Mouse (Mus musculus) adrenal gland, postnatal 10 days (tissue): ENCODE results near the gene Pgls. TPM values are rescaled to one million over a fixed set of nuclear protein-coding genes. Genes with fewer than 3 reads are reported as not detected.

Experiments used
- DNase-seq: peaks from one replicate; pipeline ENCODE4 v3.0.0; 2021; ENCODE audit warnings: mixed read lengths
- total RNA-seq, 2 experiments: library from RNA; stranded (reverse); gene quantifications; 2 replicates each; pipeline ENCODE4 v1.2.3; 2021

Pgls gene
- total RNA-seq, 2 experiments from 2014 or later = 233 to 245 TPM

DNA sequence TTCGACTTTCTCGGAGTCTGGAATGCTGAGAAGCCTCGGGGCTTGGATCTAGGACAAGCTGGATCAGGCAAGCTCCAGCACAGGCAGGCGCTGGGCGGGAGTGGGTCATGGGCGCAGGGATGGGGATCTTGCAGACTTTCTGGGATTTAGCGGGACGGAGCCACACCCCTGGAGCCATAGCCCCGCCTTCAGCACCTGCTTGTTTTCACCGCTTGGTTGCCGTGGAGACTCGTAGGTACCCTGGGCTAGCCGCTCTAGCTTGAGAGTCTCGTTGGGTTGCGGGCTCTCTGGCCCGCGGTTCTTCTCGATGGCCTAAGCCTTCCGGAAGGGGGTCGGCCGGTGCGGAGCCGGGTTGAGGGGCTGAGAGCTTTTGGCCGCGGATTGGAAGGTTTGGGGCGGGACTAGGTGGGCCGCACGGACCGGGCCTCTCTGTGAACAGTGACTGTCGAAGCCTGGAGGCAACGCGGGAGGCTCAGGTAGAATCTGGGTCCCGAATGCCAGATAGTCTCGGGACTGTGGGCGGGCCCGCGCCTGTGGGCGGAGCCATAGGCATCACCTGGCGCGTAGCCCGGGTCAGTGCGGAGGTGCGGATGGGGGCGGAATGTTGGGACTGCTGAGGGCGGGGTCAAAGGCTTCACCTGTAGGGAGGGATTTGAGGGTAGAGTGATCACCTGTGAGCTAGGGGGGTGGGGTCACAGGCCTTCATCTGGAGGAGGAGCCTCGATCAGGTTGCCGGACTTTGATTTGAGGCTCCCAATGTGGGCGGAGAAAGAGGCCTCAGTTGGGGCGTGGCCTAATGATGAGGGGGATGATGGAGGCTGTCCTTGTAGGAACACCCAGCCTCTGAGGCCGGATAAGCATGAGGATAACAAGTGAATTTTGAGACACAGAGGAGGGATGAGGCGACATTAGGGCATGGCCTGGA, 22.3 kb upstream of the Pgls start:
- peak; percentile 88 for DNase-seq

DNA sequence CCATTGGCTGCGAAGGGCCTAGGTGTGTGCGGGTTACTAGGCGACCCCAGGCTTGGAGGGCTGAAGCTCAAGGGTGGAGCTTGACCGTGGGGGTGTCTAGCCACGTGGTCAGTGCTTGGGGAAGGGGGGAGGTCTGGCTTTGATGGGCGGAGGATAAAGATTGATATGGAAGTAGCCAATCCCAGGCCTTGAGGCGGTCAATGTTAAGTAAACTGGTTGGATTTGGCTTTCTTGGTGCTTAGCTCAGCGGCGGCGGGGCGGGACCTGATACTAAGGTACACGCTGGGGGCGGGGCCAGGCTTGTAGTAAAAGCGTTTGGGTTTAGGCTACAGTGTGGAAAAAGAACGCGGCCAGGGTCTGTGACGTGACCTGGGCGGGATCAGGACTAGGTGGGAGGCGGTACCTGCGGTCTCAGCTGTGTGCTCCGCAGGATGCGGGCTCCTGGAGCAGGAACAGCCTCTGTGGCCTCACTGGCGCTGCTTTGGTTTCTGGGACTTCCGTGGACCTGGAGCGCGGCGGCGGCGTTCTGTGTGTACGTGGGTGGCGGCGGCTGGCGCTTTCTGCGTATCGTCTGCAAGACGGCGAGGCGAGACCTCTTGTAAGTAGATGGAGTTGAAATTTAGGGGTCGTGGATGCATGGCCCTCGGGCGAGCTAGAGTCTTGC, 21.6 kb upstream of the Pgls start:
- DNase-seq = peak; percentile 94

DNA sequence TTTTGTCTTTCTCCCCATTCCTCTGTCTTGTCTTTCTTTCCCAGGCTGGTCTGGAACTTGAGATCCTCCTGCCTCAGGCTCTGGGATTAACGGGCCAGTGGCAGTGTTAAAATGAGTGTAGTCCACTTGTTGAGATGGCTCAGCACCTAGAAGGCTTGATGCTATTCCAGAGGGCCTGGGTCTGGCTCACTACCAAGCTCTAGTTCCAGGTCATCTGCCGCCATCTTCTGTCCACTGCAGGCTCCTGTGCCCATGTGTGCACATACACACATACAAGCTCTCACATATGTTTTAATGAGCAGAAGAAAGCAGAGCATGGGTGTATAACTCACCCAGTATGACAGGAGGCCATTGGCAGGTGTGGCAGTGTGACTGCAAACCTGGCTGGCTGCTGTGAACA, 19.9 kb upstream of the Pgls start:
- no peak for DNase-seq

DNA sequence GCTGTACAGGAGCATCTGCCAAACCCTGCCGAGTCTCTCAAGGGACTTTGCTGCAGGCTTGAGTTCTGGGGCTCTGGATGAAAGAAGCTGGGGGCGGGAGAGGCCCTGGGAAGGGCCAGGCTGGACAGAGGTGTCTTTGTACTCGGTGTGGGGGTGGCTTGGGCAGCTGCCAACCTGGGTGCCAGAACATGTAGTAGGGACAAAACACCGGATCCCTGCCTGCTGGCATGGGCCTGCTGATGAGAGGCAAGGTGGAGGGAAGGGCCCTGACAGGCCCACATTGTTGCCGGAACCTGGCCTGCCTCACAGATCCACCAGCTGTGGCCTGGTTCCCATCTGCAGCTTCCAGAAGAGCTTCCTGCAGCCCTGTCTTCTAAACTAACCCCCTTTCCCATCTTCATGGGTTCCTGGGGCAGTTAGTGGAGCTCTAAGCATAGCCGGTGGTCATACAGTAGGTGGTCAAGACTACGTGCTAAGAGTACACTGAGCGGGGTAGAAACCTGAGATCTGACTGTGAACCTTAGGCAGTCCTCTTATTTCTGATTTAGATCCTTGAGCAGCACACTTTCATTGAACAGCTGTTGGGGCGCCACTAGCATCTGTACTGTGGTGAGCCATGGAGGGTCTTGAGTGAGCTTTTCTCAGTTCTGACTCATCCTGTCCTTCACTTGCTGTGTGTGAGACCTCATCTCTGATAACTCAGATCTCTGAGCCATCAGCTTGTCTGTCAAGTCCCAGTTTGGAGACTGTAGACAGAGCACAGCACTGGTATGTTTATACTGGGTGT, 18.9 kb upstream of the Pgls start:
- DNase-seq = peak; percentile 84

DNA sequence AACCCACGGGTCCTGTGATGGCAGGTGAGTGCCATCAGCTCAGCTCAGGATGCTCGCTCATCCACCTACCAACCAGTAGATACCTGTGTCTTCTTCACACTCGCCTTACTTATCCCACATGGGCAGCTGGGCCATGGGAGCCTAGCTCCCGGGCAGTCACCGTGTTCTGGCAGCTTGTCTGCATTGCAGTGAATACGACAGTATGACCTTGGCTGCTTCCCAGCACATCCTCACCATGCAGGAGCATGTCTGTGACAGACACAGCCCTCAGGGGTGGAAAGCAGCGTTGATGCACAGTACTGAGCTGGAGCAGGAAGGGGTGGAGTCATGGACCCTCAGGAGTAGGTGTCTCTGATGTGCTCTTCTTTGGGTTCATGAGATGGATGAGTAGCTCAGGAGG, 17.6 kb upstream of the Pgls start:
- peak; percentile 73 for DNase-seq

DNA sequence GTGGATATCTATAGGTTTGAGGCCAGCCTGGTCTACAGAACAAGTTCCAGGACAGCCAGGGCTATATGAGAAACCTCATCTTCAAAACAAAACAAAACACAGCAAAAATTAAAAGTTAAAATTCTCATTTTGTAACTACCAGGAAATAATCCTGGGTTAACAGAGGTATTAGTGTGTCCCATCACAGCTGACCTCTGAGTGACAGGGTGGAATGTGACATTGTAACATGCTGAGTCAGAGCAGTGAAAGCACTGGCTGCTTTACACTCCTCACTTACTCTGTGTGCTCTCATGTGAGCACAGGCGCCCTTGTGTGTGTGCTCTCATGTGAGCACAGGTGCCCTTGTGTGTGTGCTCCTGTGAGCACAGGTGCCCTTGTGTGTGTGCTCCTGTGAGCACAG, 17.0 kb upstream of the Pgls start:
- DNase-seq = no peak

DNA sequence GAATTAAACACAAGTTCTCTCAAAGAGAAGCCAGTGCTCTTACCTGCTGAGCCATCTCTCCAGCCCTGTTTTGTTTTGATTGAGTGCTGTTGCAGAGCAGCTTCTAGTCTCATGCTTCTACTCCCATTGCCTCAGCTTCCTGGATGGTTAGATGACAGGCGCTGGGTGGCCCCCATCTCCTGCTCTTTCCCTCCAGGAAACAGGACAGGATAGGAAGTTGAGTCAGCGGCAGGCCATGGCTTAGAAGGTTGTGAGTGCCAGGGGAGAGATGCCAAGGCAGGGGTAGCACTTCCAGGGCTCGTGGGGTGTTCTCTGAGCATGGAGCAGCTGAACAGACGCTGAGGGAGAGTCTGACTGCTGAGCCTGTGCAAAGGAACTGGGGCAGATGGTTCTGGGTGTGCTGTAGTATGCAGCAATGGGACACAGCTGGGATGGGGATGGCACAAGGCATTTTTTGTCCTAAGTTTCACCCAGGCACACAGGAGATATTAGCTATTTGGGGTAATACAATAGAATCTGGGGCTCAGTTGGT, 14.1 kb upstream of the Pgls start:
- no peak for DNase-seq

DNA sequence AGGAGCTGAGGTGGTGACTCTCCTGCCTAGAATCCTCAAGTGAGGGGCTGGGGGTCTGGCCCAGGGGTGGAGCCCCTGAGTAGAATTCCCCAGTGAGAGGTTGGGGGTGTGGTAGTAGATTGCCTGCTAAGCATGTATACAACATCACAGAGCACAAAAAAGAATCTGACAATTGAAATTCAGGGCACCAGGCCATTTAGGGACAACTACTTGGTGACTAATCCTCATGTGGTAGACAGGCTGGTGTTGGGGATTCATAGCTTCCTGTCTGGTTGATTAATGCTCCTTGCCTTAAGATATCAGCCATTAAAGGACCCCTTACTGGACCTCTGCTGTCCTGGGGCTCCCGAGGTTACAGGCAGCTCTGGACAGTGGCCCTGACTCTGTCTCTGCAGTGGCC, 13.0 kb upstream of the Pgls start:
- no peak for DNase-seq

DNA sequence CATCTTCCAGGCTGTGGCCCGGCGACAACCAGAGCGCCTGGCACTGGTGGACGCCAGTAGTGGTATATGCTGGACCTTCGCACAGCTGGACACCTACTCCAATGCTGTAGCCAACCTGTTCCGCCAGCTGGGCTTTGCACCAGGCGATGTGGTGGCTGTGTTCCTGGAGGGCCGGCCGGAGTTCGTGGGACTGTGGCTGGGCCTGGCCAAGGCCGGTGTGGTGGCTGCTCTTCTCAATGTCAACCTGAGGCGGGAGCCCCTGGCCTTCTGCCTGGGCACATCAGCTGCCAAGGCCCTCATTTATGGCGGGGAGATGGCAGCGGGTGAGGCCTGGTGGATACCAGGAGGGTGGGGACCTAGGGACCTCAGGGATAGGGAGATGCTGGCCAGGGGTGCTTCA, 12.5 kb upstream of the Pgls start:
- DNase-seq = peak; percentile 83

DNA sequence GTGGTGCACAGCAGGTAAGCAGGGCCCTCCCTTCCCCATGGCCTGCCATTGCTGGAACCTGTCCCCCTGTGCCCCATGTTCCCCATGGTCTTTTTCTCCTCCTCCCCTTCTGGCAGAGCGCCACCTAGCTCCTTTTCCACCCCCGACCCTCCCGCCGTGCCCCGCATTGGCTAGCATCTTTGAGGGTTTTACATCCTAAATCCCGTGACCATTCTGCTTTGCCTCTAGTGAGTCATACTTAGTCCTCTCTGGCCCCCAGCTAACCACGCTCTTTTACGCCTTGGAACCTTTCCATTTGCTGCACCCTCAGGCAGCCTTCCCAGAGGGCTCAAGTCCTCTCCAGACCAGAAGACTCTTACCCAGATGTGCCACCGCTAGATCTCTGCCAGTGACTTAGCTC, 11.8 kb upstream of the Pgls start:
- DNase-seq = no peak

DNA sequence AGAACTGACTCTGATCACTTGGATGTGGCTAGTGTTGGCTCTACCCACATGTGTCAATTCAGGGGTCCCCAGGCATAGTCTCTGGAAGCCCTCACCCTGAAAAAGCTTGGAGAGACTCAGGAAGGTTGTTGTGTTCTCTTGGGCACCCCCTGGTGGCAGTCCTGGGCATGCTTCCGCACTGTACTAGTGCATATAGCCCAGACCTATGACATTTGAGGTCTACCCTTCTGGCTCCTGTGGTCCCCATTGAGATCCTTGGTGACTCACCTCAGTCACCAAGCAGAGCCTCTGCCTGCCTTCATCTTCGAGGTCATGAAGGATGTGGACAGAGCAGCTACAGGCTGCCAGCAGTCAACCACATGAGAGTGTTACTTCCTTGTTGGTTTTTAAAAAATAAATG, 5.1 kb upstream of the Pgls start:
- DNase-seq = peak; percentile 68

DNA sequence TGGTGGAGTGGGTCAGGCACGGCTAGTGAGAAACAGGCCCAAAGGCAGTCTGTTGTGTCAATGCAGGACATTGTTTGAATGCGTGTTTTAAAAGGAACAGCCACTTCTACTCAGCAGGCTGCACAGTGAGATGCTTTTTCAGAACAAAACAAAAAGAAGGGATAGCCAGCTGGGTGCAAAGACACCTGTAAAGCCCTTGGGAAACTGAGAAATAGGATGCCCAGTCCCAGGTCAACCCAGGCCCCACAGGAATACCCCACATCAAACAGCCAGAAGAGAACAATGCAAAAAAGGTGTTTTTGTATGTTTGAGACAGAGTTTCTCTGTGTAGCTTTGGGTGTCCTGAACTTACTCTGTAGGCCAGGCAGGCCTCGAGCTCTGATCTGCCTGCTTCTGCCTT, 3.2 kb upstream of the Pgls start:
- DNase-seq = no peak

DNA sequence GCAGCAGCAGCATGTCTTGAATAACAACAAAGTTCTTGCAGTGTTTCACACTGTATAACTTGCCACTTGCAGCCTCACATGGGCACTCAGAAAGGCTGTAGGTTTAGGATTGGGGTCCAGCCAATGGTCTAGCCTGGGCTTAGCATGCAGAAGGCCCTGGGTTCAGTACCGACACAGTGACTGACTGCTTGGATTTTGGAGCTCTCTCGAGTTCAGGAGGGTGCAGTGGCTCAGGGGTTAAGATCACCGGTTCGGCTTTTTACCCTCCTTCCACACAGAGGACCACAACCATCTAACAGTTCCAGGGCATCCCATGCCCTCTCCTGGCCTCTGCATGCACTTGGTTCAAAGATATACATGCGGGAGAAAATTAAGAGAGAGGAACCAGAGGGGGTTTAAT, 959 bp upstream of the Pgls start:
- no peak for DNase-seq

DNA sequence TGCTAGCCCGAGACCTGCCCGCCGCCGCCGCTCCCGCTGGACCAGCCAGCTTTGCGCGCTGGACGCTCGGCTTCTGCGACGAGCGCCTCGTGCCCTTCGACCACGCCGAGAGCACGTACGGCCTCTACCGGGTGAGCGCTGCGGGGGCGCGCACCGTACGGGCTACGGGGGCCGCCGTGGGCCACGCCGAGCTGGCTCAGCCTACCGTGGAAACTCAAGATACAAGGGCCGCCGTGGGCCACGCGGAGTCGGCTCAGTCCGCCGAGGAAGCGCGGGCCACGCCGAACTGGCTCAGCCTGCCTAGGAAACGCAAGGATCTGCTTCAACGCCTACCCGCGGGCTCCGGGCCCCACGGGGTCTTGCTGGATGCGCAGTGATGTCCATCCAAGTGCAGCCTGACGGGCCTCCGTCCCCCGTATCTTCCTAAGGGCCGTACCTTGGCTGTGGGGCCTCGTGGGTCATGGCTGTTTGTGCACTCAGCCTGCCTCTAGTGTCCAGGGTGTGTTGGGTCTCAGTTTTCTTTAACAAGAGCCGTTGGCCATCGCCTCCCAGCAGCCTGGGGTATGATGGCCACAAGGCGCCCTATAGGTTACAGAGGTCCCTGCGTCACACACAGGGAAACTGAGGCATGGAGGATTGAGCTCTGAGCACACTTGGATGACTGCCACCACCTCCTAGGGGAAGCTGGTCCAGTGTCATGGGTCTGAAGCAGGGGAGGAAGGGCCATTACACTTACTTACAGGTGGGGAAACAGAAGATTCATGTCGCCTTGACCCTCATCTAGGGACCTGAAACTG, 596 bp downstream of the Pgls start:
- peak; percentile 85 for DNase-seq

DNA sequence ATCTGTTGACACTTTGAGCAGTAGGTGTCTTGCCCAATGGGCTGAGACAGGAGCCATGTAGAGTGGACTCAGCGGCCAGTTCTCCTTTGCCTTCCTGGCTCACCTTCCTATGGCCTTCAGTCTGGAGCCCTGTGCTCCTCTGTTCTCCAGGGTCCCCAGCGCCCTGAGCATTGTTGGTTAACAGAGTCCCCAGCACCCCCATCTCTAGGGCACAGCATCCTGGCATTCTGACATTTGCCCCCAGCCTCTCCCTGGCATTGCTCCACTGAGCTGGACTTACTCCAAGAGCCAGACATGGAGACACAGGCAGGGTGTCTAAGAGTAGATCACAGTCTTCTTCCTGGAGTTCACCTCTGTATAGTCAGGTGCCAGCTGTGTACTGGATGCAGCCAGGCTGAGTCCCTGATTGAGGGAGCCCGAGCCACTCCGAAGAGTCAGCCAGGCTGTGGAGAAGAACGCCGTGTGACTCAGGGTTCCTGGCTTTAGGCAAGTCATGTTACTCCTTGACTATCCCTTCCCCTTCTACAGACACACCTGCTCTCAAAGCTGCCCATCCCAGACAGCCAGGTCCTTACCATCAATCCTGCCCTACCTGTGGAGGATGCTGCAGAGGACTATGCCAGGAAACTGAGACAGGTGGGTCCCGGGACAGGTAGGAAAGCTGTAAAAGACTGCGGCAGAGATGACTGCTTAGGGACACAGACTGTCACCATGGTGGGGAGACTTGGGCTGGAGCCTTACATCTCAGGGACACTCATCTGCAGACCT, 1.8 kb downstream of the Pgls start:
- peak; percentile 55 for DNase-seq

DNA sequence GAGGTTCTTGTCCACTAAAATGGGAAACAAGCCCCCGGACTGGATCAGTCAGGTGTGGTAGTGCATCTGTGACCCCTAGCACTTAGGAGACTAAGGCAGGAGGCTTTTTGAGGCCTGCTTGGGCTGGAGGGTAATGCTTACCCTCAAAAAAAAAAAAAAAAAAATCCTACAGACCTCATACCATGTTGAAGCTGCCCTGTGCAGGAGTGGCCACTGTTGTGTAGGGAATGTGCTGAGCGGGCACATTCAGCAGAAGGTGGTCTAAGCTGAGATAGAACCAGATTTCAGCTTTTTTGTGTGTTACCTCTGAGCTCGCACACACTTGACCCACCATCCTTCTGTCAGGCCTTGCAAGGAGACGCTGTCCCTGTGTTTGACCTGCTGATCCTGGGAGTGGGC, 2.3 kb downstream of the Pgls start:
- no peak for DNase-seq

DNA sequence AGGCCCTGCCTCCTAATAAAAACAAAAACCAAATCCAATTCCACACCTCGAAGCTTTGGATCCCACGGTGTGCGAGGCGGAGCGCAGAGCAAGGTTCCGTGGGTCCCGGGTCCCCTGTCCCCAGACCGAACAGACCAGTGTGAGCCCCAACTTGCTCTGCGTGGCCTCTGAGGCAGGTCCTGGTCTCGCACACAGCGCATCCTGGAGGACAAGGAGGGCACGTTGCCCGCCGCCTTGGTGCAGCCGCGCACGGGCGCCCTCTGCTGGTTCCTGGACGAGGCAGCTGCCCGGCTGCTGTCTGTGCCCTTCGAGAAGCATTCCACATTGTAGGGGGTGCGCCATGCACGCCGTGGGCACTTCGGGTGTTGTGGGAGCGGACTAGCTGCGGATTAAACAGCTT, 3.9 kb downstream of the Pgls start:
- DNase-seq = peak; percentile 95

DNA sequence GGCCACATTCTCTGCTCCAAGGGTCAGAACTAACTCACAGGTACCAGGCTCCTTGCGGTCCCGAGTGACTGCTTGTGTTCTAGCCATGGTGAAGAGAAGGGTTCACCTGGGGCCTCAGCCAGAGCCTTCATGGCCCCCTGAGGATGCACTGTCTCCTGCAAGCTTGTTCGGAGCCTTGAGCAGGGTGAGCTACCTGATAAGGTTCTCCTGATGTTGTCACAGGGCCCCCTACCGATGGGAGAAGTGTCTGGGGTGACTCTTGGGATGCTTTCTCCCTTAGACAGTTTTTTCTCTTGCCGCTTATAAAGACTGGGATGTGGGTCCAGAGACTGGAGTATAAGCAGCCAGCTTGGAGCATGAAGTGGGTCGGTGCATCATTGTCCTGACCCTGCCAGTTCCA, 4.4 kb downstream of the Pgls start:
- DNase-seq = no peak

DNA sequence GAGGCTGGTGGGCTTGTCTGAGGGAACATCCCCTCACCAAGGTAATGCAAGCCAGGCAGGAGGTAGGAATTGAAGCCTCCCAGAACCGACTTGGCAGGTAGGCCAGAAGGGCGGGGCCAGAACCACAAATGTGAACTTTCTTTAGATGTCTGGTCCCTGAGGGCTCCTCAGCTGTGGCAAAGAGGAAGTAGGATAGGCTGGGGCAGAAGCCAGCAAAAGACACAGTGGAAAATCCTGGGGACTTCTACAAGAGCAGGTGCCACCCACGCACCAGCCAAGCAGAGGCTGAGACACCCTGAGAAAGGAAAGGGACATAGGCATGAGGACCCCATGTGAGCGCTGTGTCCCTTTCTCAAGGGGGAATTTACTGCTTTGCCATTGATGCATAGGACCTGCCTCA, 4.8 kb downstream of the Pgls start:
- DNase-seq = no peak

DNA sequence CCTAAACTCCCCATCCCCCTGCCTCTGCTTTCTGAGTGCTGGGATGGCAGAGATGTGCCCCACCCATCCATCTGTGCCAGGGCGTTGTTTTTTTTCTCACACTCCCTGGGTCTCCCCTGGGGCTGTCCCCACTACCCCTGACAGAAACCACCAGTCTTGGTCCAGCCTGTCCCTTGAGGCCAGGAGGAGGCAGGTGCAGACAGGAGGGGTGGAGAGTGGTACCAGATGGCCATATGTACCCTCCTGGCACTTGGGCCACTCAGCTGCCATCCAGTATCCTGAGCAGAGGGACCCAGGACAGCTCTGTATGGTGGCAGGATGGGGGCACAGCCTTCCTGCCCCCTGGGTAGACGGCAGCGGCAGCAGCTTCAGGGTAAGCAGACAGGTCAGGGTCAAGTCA, 5.5 kb downstream of the Pgls start, which contains the start of gene Fam129c:
Gene Fam129c, plus strand, starts transcription at position 198 of the 400 bp plus-strand sequence.
- no peak for DNase-seq

DNA sequence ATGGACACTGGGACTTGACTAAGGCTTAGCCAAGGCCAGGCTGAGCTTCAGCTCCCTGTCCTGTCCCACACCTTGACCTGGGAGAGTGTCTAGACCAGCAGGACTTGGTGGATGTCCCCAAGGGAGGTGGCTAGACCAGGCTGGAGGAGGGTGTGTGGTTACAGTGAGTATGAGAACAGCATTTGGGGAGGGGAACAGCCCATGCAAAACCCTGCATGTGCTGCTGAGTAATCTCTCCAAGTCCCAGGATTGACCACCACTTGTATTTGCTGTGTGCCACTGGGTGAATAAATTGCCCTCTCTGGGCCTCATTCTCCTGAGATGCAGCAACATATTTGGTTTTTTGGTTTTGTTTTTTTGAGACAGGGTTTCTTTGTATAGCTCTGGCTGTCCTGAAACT, 6.4 kb downstream of the Pgls start:
- DNase-seq = no peak
